Mouse (Mus musculus): ENCODE results near the gene Glyat.

Glyat gene

DNA sequence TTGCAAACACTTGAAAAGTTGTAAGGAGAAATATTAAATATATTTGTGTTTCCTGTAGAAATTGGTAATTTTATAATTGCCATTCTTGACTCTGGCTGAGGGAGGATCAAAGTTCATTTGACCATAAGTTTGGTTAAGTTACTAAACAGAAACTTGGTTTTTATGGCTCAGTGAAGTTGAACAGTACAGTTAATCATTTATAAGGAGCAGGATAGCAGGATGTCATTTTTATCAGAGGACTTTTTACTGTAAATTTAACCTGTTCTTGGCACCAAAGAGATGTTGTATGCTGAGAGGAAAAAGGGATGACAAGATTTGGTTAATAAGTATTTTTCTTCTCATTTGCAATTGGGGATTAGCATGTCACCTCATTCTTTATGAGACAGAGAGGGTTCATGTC is 51.5 kb downstream of the Glyat start:
- DNase-seq (ENCODE audit: low read depth, low spot score), result no peak

DNA sequence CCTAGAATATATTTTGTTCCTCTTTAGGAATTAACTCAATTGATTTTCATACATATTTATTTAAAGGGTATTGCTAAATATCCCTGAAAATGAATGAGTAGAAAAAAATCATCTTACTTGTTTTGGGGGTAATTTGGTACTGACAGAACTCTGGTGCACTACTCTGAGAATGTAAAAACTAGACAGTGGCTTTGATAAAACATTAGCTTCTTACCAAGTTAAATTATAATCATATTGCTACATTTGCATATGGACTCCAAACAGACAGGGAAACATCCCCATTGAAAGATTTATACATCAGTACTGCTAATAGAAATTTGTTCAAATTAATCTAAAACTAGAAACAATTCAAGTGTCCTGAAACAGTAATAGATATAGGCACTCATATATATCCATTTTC is 52.1 kb downstream of the Glyat start:
- no peak for DNase-seq (ENCODE audit: low read depth, low spot score)

- DNase-seq (ENCODE audit: low read depth, low spot score), result no peak
These were observed 62.5 kb downstream of the Glyat start, which contains the start of gene Keg1 for GRCm38 (mm10) chr19:12695590-12695989. Gene Keg1 (plus strand): TSS chr19:12695786.

DNA sequence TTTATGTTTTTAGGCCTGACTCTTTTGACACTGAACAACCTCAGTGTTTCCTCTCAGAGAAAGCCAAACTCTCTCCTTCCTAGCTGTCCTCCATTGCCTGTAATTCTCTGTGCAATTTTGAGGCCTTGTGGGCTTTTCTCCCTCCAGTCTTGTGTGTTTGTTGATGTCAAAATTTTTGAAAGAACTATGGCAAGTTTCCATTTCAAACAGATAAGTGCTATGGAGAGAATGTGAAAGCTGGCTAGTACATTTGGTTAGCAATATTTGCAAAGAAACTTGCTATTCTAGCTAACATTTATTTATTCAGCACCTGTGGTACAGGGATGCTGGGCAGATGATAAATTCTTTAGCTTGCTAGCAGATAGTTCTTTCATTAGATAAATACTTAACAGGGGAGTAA is 63.1 kb downstream of the Glyat start:
- DNase-seq (ENCODE audit: low read depth, low spot score), result no peak
